Mouse (Mus musculus) ES-Bruce4 (cell line): ENCODE measurements at regions not wholly inside any gene's neighbourhood (a gene's known extent, or its start where the extent isn't known, plus 50 kb on each side); places are given as distances from the start of the nearest gene placed in this dataset.

Experiments
- H3K27ac ChIP-seq: 2 replicates; pipeline ENCODE4 v1.5.1; 2012; ENCODE audit warnings: low read length, inconsistent platforms; ENCODE audit not compliant: insufficient read depth
- H3K27me3 ChIP-seq: 2 replicates; pipeline ENCODE4 v1.6.1; 2012; ENCODE audit warnings: mild to moderate bottlenecking, low read length, inconsistent platforms; ENCODE audit not compliant: control insufficient read depth, poor library complexity, insufficient read depth, severe bottlenecking
- H3K36me3 ChIP-seq: 2 replicates; pipeline ENCODE4 v1.6.1; 2012; ENCODE audit warnings: inconsistent platforms, mild to moderate bottlenecking, low read length, moderate library complexity; ENCODE audit not compliant: control insufficient read depth, poor library complexity, insufficient read depth, severe bottlenecking
- H3K4me1 ChIP-seq: one replicate; pipeline ENCODE4 v1.8.1; 2011; ENCODE audit warnings: low read length; ENCODE audit not compliant: control insufficient read depth, insufficient read depth
- H3K4me3 ChIP-seq: 2 replicates; pipeline ENCODE4 v1.5.1; 2011; ENCODE audit warnings: low read depth, mild to moderate bottlenecking, low read length
- H3K9ac ChIP-seq: 2 replicates; pipeline ENCODE4 v1.6.1; 2012; ENCODE audit warnings: low read depth, mild to moderate bottlenecking, inconsistent platforms; ENCODE audit not compliant: poor library complexity, severe bottlenecking
- H3K9me3 ChIP-seq: replicated peaks from 2 replicates; pipeline ENCODE4 v1.6.1; 2012; ENCODE audit warnings: mild to moderate bottlenecking, low read length, inconsistent platforms; ENCODE audit not compliant: control insufficient read depth, poor library complexity, insufficient read depth, severe bottlenecking
- CTCF ChIP-seq: IDR thresholded peaks from one replicate; pipeline ENCODE4 v1.8.1; 2011; ENCODE audit warnings: low read depth, low read length
- EP300 ChIP-seq: IDR thresholded peaks from 2 replicates; pipeline ENCODE4 v1.6.1; 2011; ENCODE audit warnings: low read depth, low read length; ENCODE audit not compliant: insufficient read depth
- POLR2A ChIP-seq: IDR thresholded peaks from one replicate; pipeline ENCODE4 v1.8.1; 2011; ENCODE audit warnings: low read length; ENCODE audit not compliant: insufficient read depth

GRCm38 (mm10) chr7:110710256-110710962 lies 57.6 kb upstream of the Ampd3 start:
- no peak for TF ChIP-seq POLR2A
- no peak for TF ChIP-seq CTCF
- no peak for TF ChIP-seq EP300
- no peaks in the 10 kb centered on the region for H3K27me3 ChIP-seq

GRCm38 (mm10) chr7:110713661-110714060 lies 54.3 kb upstream of the Ampd3 start:
- Histone ChIP-seq H3K27me3 (no peaks in the 10 kb centered on the region), H3K36me3 (no peaks in the 10 kb centered on the region), H3K27ac (no peak overlapping the region), H3K4me3 (no peak overlapping the region), H3K9me3 (no peaks in the 10 kb centered on the region), H3K9ac (no peak overlapping the region), H3K4me1 (no peaks in the 10 kb centered on the region)
- no peak for TF ChIP-seq POLR2A
- no peak for TF ChIP-seq EP300
- no peak for TF ChIP-seq CTCF

More at GRCm38 (mm10) chr7:110710256-110710962, 57.6 kb upstream of the Ampd3 start:
- H3K9me3 ChIP-seq = no peaks in the 10 kb centered on the region
- no peak overlapping the region for H3K27ac ChIP-seq
- no peaks in the 10 kb centered on the region for H3K36me3 ChIP-seq
- H3K4me3 ChIP-seq = no peak overlapping the region
- H3K4me1 ChIP-seq = no peaks in the 10 kb centered on the region
- H3K9ac ChIP-seq = no peak overlapping the region

GRCm38 (mm10) chr7:110715110-110715509 lies 52.9 kb upstream of the Ampd3 start:
- Histone ChIP-seq H3K4me1 (no peaks in the 10 kb centered on the region), H3K9me3 (no peaks in the 10 kb centered on the region), H3K4me3 (no peak overlapping the region), H3K36me3 (no peaks in the 10 kb centered on the region), H3K9ac (no peak overlapping the region), H3K27ac (no peak overlapping the region), H3K27me3 (no peaks in the 10 kb centered on the region)
- TF ChIP-seq EP300 (no peak), CTCF (no peak), POLR2A (no peak)

GRCm38 (mm10) chr7:110715545-110715944 lies 52.5 kb upstream of the Ampd3 start:
- Histone ChIP-seq H3K36me3 (no peaks in the 10 kb centered on the region), H3K27me3 (no peaks in the 10 kb centered on the region), H3K9ac (no peak overlapping the region), H3K27ac (no peak overlapping the region), H3K9me3 (no peaks in the 10 kb centered on the region), H3K4me3 (no peak overlapping the region), H3K4me1 (no peaks in the 10 kb centered on the region)
- TF ChIP-seq EP300 (no peak), CTCF (no peak), POLR2A (no peak)

GRCm38 (mm10) chr7:110717104-110717503 lies 50.9 kb upstream of the Ampd3 start:
- Histone ChIP-seq H3K4me1 (no peaks in the 10 kb centered on the region), H3K27ac (no peak overlapping the region), H3K9me3 (no peaks in the 10 kb centered on the region), H3K36me3 (no peaks in the 10 kb centered on the region), H3K27me3 (no peaks in the 10 kb centered on the region), H3K9ac (no peak overlapping the region), H3K4me3 (no peak overlapping the region)
- TF ChIP-seq EP300 (no peak), CTCF (no peak), POLR2A (no peak)
